Mouse (Mus musculus): ENCODE results near the gene Cstf2.

- TF ChIP-seq CTCF (IDR thresholded peaks at IDR 0.05; ENCODE audit: extremely low read depth, insufficient read length, insufficient replicate concordance, low read depth, low read length) (no peak), POLR2A (IDR thresholded peaks at IDR 0.05; ENCODE audit: low read depth, low read length) (no peak)
These were observed 74.8 kb downstream of the Cstf2 start for GRCm38 (mm10) chrX:134133821-134134220.

Measured in small intestine, adult 2 months (tissue).